Mouse (Mus musculus): ENCODE measurements at regions not wholly inside any gene's neighbourhood (a gene's known extent, or its start where the extent isn't known, plus 50 kb on each side); places are given as distances from the start of the nearest gene placed in this dataset.

DNA sequence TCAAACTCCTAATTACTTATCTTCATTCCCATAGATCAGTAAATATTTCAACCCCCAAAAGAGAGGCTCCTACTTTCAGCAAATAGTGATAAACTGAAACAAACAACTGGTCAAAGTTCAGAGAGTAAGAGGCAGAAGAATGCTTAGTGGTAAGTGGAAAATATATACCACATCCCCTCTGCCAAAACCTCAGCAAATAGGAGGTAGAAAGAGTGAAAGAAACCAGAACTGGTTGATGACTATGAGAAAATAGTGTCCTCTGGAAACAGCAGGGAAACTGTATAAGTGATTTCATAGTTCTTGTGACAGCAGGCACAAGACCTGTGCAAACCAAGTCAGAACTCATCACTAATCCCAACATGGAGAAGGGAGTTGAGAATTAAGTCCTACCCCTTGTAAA is 980.8 kb upstream of the Cited2 start:
- in situ Hi-C loops (cut with MboI), result no loop called here

GRCm38 (mm10) chr10:16751546-16751945 is 971.5 kb upstream of the Cited2 start:
- in situ Hi-C loops (cut with MboI), result no loop called here

DNA sequence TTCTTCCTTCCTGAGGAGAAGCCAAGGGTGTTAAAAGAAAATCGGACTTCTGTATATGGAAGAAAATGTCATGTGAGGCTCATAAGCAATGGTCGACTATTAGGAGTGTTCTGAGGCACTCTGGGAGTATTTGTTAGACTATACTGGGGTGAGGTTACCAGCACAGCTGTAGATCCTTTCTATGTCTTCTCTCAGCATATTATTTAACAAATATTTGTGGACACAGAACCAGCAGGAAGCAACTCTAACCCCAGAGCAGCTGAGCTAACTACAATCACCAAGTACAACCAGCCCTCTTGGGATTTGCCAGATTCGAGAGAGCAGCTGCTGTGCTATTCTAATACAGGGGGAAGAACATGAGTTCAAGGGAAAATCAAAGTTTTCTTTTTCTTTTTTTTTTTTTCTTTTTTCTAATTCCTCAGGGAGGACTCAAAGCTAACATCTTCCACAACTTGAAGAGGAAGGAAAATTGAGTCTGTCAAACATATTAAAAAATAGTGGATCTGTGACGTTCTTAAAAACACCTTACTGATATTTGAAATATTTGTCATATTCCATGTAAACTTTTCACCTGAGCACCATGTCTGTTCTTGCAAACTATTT is 933.3 kb upstream of the Cited2 start:
- in situ Hi-C loops (cut with MboI), result no loop called here

DNA sequence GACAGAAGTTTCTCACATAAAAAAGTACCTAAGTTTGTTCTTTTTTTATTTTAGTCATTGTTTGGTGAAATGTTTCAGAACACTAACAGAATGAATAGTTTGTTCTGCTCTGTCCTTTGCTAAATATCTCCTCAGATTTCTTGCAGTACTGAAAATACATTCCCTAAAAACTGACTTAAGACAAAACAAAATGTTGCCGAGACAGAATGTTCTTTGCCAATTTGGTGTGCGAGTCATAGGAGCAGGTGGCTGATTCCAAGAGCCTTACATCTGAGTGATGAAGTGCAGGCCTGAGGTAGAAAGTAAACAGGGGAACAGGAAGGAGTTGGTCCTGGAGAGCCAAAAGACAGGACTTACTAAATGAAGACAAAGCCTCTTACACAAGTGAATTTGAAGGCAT is 919.0 kb upstream of the Cited2 start:
- in situ Hi-C loops (cut with MboI), result no loop called here

DNA sequence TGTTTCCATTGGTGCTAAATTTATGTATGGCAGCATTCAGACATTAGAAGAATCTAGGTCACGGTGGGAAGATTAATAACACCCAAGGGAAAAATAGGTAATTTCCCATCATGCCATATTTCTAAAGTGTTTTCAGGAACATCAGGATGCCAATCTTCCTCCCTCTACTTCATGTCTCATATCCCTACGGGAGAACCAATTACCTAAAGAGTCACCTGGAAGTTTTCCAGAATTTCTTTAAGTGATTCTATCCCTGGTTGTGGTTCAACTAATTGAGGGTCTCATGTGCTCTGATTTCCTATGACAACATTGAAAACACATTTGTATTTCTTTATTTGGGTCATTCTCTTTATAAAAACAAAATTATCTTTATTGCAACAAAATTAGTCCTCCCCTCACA is 912.3 kb upstream of the Cited2 start:
- in situ Hi-C loops (cut with MboI), result no loop called here

DNA sequence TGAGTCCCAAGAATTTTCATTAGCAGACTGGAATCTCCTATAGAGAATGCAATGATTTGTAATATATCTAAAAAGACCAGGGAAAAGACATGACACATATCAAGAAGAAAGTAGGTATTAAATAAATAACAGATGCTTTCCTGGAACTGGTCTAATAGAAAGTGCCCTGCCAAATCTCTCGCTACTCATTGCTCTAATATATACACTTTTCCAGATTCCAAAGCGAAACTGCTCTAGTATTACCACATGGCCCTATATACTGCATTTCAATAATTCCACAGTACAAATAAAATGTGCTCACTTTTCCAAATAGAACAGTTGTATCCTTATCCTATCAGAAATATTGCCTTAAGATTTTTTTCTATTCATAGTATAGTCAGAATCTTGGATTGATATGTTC is 909.0 kb upstream of the Cited2 start:
- in situ Hi-C loops (cut with MboI), result no loop called here

DNA sequence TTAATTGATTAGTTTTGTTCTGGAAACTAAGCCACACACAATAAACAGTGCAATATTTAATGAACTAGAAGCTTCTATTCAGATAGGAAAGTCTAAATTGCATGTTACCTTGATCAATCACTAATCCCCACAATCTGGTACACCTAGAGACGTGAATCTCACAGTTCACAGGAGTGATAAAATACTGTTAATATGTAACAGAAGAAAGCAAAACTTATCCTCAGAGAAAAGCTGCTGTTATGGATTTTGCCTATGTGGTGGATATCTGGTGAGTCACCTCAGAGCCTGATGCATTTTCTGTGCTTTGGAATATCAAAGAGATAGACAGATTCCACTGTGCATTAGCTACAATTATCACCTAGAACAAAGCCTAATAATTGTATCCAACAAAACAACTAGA is 861.5 kb upstream of the Cited2 start:
- in situ Hi-C loops (cut with MboI), result no loop called here

- in situ Hi-C loops (cut with MboI), result no loop called here
These were observed 856.1 kb upstream of the Cited2 start for GRCm38 (mm10) chr10:16866914-16867313.

GRCm38 (mm10) chr10:16874131-16874530 is 848.9 kb upstream of the Cited2 start:
- in situ Hi-C loops (cut with MboI), result no loop called here

DNA sequence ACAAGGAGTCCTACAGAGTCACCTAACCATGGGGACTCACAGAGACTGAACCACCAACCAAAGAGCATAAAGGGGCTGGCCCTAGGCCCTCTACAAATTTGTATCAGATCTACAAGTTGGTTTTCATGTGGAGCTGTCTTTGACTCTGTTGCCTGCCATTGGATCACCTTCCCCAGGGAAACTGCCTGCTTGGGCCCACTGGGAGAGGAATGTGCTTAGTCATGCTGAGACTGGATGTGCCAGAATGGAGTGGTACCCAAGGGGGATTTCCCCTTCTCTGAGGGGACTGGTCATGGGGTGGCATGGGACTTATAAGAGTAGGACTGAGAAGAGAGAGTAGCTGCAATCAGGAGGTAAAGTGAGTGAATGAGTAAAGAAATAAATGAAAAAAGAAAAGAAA is 844.8 kb upstream of the Cited2 start:
- in situ Hi-C loops (cut with MboI), result no loop called here

DNA sequence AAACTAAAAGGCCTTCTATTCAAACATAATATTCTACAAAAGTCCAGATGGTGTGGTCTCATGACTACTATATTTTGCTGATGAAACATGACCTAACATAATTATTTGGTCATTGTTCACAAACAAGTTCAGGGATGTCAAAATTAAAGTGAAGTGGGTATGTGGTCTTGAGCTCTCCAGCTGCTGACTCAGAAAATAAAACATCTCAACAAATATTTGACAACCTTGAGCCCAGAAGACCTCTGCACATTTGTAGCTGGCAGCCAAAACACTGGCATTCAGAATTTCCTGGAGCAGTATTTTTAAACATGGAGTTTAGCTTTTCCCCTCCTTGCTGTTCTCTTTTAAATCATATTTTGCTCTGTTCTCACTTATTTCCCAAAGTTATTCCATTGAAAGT is 829.7 kb upstream of the Cited2 start:
- in situ Hi-C loops (cut with MboI), result no loop called here

GRCm38 (mm10) chr10:16895332-16895731 is 827.7 kb upstream of the Cited2 start:
- in situ Hi-C loops (cut with MboI), result no loop called here

- in situ Hi-C loops (cut with MboI), result no loop called here
These were observed 800.1 kb upstream of the Cited2 start for GRCm38 (mm10) chr10:16922888-16923287.

DNA sequence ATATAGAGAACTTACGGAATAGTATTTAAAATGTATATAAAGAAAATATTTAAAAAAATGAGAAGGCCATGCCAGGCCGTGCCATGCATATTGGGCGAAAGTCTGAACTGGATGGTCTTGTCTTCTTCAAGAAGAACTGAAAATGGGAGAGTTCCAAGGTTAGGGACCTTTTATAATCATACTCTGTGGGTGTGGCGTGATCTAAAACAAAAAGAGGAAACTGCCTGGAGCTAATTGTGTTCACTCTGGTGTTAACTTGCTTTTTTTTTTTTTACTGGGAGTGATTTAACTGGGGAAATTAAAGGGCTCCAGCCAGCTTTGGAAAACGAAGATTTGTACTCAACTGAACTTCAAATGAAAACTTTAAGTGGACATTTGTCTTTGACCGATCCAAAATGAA is 799.2 kb upstream of the Cited2 start:
- in situ Hi-C loops (cut with MboI), result no loop called here

DNA sequence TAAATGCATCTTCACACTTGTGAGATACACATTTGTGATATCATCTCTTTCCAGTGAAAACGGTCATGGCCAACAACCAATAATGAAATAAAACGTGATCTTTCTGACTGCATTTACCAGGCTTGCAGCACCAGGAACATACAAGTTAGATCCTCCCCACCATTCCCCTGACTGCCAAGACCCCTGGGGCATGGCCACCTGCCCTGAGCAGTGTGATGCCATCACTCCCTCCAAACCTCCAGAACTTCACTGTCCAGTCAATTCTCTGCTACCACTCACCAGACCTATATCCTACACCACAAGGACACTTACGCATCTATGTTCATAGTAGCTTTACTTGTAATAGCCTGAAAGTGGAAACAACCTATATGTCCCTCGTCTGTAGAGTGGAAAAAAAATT is 785.3 kb upstream of the Cited2 start:
- in situ Hi-C loops (cut with MboI), result no loop called here

GRCm38 (mm10) chr10:16951636-16952035 is 771.4 kb upstream of the Cited2 start:
- in situ Hi-C loops (cut with MboI), result no loop called here

DNA sequence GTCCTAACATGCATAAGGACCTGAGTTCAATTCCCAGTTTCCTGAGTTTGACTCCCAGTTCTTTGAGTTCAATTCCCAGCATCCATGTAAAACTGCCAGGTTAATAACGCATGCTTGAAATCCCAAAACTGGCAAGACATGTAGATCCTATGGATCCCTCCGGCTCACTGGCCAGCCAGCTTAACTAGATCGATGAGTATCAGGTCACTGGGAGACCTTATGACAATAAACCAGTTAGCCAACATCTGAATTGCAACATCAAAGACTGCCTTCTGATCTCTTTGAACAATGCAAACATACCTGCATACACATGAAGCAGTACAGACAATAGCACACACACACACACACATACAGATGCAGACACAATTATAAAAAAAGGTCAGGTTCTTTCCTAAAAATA is 762.0 kb upstream of the Cited2 start:
- in situ Hi-C loops (cut with MboI), result no loop called here

DNA sequence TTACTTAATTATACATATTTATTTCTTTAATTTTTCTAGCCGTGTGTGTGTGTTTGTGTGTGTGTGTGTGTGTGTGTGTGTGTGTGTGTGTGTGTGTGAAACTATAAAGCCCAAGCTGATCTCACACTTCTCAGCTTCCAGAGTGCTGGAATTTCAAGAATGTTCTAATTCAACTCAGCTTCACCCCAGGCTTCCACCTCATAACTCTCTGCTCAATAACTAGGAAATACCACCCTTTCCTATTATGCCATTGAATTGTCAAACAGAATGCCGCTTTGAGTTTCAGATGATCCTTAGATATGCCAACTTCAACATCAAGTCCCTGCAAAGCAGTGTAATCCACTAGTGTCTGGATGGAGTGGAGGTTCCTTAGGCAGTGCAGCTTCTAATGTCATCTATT is 760.6 kb upstream of the Cited2 start:
- in situ Hi-C loops (cut with MboI), result no loop called here

- in situ Hi-C loops (cut with MboI), result loop anchor here (25.0 kb wide), 1 partner anchor 734 kb away; the partner anchor contains the start of gene Cited2
These were observed 744.2 kb upstream of the Cited2 start for GRCm38 (mm10) chr10:16978770-16979169.

GRCm38 (mm10) chr10:16990227-16990626 is 732.8 kb upstream of the Cited2 start:
- in situ Hi-C loops (cut with MboI), result loop anchor here (25.0 kb wide), 1 partner anchor 722 kb away; the partner anchor contains the start of gene Cited2

DNA sequence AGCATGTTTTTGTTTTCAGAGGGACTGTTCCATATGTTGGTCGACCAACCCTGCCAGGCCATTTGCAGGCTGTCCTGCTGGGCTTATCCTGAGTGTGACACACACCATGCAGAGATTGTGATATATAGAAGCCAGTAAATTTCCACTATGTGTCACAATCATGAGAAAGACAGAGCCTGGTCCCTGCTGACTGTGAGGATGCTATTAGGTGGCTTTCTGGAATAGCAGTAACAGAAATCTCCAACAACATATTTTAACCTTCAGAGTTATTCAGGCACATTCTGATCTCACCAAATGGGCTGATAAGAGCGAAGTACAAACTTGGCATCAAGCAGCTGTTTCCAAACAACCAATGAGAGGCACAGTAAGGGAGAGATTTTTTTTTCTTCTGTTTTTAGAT is 729.2 kb upstream of the Cited2 start:
- in situ Hi-C loops (cut with MboI), result loop anchor here (25.0 kb wide), 1 partner anchor 719 kb away; the partner anchor contains the start of gene Cited2

DNA sequence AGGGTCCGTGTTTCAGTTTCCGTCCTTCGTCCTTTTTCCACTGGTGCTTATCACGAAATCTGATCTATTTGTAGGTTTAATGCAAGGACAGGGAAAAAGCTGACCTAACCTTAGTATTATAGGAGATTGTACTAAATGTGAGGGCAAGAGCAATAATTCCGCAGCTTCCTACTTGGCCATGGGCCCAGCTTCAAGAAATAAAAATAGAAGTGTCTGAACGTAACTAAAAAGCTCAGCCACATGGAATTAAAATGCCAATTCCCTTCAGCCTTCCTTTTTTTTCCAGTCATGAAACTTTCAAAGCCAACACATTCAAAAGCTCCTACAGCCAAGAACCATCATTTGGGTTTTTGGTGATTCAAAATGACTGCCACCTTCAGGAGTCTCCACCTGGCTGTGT is 728.5 kb upstream of the Cited2 start:
- in situ Hi-C loops (cut with MboI), result loop anchor here (25.0 kb wide), 1 partner anchor 718 kb away; the partner anchor contains the start of gene Cited2

- in situ Hi-C loops (cut with MboI), result loop anchor here (25.0 kb wide), 1 partner anchor 717 kb away; the partner anchor contains the start of gene Cited2
These were observed 728.0 kb upstream of the Cited2 start for GRCm38 (mm10) chr10:16995010-16995409.

Data from mature B cell (primary cell).